Mouse (Mus musculus) myocyte (in vitro differentiated cells): ENCODE results near the gene Ube4b. TPM values are rescaled to one million over a fixed set of nuclear protein-coding genes. Genes with fewer than 3 reads are reported as not detected.

Experiments used
- H3K27me3 ChIP-seq: one replicate; pipeline ENCODE4 v1.6.1; 2011; ENCODE audit not compliant: control insufficient read depth, insufficient read depth, insufficient read length
- H3K36me3 ChIP-seq: one replicate; pipeline ENCODE4 v1.6.1; 2011; ENCODE audit not compliant: control insufficient read depth, insufficient read depth
- H3K4me2 ChIP-seq: one replicate; pipeline ENCODE4 v1.6.1; 2011; ENCODE audit warnings: low read depth, control low read depth
- H3K4me3 ChIP-seq: one replicate; pipeline ENCODE4 v1.5.1; 2011; ENCODE audit warnings: mild to moderate bottlenecking, control low read depth, moderate library complexity
- H3K79me2 ChIP-seq: one replicate; pipeline ENCODE4 v1.6.1; 2011; ENCODE audit not compliant: control insufficient read depth, insufficient read depth
- H3ac ChIP-seq: one replicate; pipeline ENCODE4 v1.6.1; 2011; ENCODE audit not compliant: control insufficient read depth, insufficient read length
- CEBPB ChIP-seq: IDR thresholded peaks from 2 replicates; pipeline ENCODE4 v1.6.1; 2011; ENCODE audit warnings: mild to moderate bottlenecking, moderate library complexity; ENCODE audit not compliant: poor library complexity, insufficient read depth, severe bottlenecking
- E2F4 ChIP-seq: IDR thresholded peaks from one replicate; pipeline ENCODE4 v1.6.1; 2011; ENCODE audit warnings: mild to moderate bottlenecking, control low read depth, moderate library complexity; ENCODE audit not compliant: insufficient read depth
- MAX ChIP-seq: IDR thresholded peaks from one replicate; pipeline ENCODE4 v1.6.1; 2011; ENCODE audit warnings: low read depth, mild to moderate bottlenecking, control low read depth
- MYOD1 ChIP-seq, 3 experiments: IDR thresholded peaks; one replicate each; pipeline ENCODE4 v1.6.1; 2011; ENCODE audit warnings: control low read depth in 2 of 3, low read depth in 2 of 3, mild to moderate bottlenecking in 2 of 3, moderate library complexity in 1 of 3; ENCODE audit not compliant: insufficient read length in 2 of 3, control insufficient read depth in 1 of 3
- MYOG ChIP-seq, 3 experiments: IDR thresholded peaks; one replicate each; pipeline ENCODE4 v1.6.1; 2011; ENCODE audit warnings: control low read depth in 2 of 3, low read depth in 2 of 3, mild to moderate bottlenecking in 2 of 3; ENCODE audit not compliant: insufficient read length in 2 of 3, control insufficient read depth in 1 of 3, insufficient read depth in 1 of 3
- POLR2A ChIP-seq: IDR thresholded peaks from one replicate; pipeline ENCODE4 v1.6.1; 2011; ENCODE audit warnings: low read depth, mild to moderate bottlenecking, control low read depth, moderate library complexity; ENCODE audit not compliant: insufficient read length
- POLR2AphosphoS2 ChIP-seq: IDR thresholded peaks from one replicate; pipeline ENCODE4 v1.6.1; 2011; ENCODE audit warnings: low read depth, control low read depth; ENCODE audit not compliant: insufficient read length
- REST ChIP-seq: IDR thresholded peaks from one replicate; pipeline ENCODE4 v1.6.1; 2011; ENCODE audit warnings: mild to moderate bottlenecking, control low read depth, moderate library complexity; ENCODE audit not compliant: insufficient read depth, insufficient read length
- SRF ChIP-seq: IDR thresholded peaks from one replicate; pipeline ENCODE4 v1.6.1; 2011; ENCODE audit warnings: low read depth; ENCODE audit not compliant: control insufficient read depth, insufficient read length
- TCF12 ChIP-seq: IDR thresholded peaks from one replicate; pipeline ENCODE4 v1.6.1; 2011; ENCODE audit warnings: mild to moderate bottlenecking, control low read depth; ENCODE audit not compliant: poor library complexity, insufficient read depth, severe bottlenecking
- TCF3 ChIP-seq: IDR thresholded peaks from one replicate; pipeline ENCODE4 v1.6.1; 2011; ENCODE audit warnings: low read depth, control low read depth; ENCODE audit not compliant: insufficient read length
- USF1 ChIP-seq: IDR thresholded peaks from one replicate; pipeline ENCODE4 v1.6.1; 2011; ENCODE audit warnings: low read depth, mild to moderate bottlenecking, control low read depth, moderate library complexity
- polyA plus RNA-seq: library from polyadenylated mRNA; unstranded; fragments of >200 nt; fragmentation: generic; extraction: Trizol; gene quantifications from one replicate; pipeline ENCODE4 v1.2.1, GENCODE M21; 2012; ENCODE audit warnings: missing spikeins

The Ube4b gene
- polyA plus RNA-seq, 1 experiment, result 57.4 TPM

DNA sequence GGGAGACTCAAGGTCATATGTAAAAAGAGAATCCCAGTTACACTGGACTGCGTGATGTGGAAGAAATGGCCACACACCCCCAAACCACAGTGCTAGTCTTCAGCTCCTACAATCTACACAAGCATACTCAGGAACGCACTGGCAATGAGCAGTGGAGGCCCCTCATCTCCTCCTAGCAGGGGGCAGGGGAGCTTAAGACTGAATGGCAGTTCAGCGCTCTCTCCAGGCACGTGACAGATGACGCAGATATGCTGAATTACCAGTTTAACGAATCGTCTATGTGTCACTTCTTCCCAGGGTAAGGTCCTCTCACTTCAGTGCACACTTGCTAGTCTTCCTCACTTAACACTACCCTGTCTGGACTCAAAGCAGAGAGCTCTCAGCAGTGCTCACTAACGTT, 47.7 kb downstream of the Ube4b start:
- peaks cover 7% of the 10 kb centered on the region for H3K79me2 ChIP-seq
- TF ChIP-seq REST, result no peak
- TF ChIP-seq CEBPB, result no peak
- no peak for TF ChIP-seq MYOD1 (IDR thresholded peaks at IDR 0.05; ENCODE audit: control insufficient read depth in 1 of 3, insufficient read length in 2 of 3, low read depth in 2 of 3)
- TF ChIP-seq POLR2A, result no peak
- no peak for TF ChIP-seq SRF
- no peak for TF ChIP-seq POLR2AphosphoS2
- no peak for TF ChIP-seq MAX
- TF ChIP-seq TCF3, result no peak
- no peak overlapping the region for H3K4me3 ChIP-seq
- H3K27me3 ChIP-seq, result no peaks in the 10 kb centered on the region
- peaks cover 25% of the 10 kb centered on the region for H3K36me3 ChIP-seq
- no peak overlapping the region for H3ac ChIP-seq
- H3K4me2 ChIP-seq, result no peak overlapping the region

- Histone ChIP-seq H3K27me3 (no peaks in the 10 kb centered on the region), H3K79me2 (peaks cover 7% of the 10 kb centered on the region), H3K4me3 (no peak overlapping the region), H3K36me3 (peaks cover 28% of the 10 kb centered on the region), H3K4me2 (no peak overlapping the region), H3ac (no peak overlapping the region)
- no peak for TF ChIP-seq REST
- no peak for TF ChIP-seq MYOD1 (IDR thresholded peaks at IDR 0.05; ENCODE audit: control insufficient read depth in 1 of 3, insufficient read length in 2 of 3, low read depth in 2 of 3)
- TF ChIP-seq POLR2AphosphoS2, result no peak
Observed at GRCm38 (mm10) chr4:149376034-149376433, 50.5 kb downstream of the Ube4b start.

DNA sequence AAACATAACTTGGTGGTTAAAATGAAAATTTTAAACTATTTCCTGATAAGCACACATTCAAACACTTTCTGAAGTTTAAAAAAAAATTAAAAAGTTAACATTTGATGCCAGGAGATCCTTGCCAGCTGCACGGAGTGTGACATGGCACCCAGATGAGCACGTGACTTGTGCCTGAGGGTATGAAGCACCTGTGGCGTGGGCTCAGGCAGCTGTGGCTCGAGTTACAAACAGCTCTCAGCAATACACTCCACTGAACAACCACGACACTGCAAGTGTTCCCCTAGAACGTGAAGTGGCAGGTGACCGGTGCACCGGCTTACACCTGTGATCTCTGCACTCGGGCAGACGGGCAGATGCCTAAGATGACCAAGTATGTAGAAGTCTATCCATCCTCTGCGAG, 51.9 kb downstream of the Ube4b start:
- Histone ChIP-seq H3ac (no peak overlapping the region), H3K4me3 (no peak overlapping the region), H3K27me3 (no peaks in the 10 kb centered on the region), H3K36me3 (peaks cover 36% of the 10 kb centered on the region), H3K79me2 (peaks cover 7% of the 10 kb centered on the region), H3K4me2 (peak overlapping the region; percentile 42)
- TF ChIP-seq TCF12 (peak; percentile 55), USF1 (no peak), TCF3 (peak; percentile 83), MYOG (IDR thresholded peaks at IDR 0.05; ENCODE audit: control insufficient read depth in 1 of 3, insufficient read depth in 1 of 3, insufficient read length in 2 of 3, low read depth in 2 of 3) (peak; percentile 45 to 98 (median 96)), SRF (no peak), POLR2A (no peak), MYOD1 (IDR thresholded peaks at IDR 0.05; ENCODE audit: control insufficient read depth in 1 of 3, insufficient read length in 2 of 3, low read depth in 2 of 3) (peak in 2 of 3 experiments; percentile 96 to 97)

DNA sequence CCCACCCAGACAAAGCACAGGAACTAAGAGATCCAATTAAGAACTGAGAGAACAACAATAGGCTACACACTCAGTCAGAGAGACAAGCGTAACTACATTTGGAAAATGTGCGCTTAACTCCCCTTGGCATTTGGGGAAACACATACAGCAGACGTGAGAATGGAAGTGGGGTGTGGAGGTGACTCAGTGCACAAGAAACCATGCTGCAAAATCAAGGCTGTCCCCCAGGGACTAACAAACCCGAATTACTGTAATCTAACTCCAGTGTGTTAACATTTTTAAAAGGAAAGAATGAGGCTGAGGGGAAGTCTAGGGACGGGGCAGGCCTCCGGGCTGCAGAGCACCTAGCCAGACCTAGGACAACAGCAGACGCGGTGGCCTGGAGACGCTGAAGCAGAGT, 52.6 kb downstream of the Ube4b start:
- Histone ChIP-seq H3K4me3 (no peak overlapping the region), H3K27me3 (no peaks in the 10 kb centered on the region), H3ac (no peak overlapping the region), H3K36me3 (peaks cover 37% of the 10 kb centered on the region), H3K79me2 (peaks cover under 1% of the 10 kb centered on the region), H3K4me2 (peak overlapping the region; percentile 42)
- TF ChIP-seq TCF3 (no peak), MAX (no peak), SRF (no peak), MYOG (IDR thresholded peaks at IDR 0.05; ENCODE audit: control insufficient read depth in 1 of 3, insufficient read depth in 1 of 3, insufficient read length in 2 of 3, low read depth in 2 of 3) (no peak), POLR2AphosphoS2 (no peak), E2F4 (no peak), TCF12 (no peak), USF1 (no peak), POLR2A (no peak), REST (no peak)

DNA sequence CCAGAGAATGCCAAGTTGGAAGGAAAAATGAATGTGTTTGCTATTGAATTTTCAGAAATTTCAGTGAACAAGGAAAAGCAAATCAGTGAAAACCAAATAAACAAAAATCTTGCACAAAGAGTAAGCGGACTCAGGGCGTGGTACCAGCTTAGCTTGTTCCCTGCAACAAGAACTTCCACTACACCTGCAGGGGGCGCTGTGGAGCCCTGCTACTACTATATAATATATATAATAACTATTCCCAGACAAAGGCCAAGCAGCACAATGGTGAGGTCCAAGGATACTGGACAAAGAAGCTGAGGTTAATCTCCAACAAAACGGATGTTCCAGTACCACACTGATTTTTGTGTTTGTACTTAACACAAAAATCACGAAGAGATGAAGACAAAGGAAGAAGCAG, 53.1 kb downstream of the Ube4b start:
- peaks cover 41% of the 10 kb centered on the region for H3K36me3 ChIP-seq

More for the DNA sequence above, 53.1 kb downstream of the Ube4b start:
- no peaks in the 10 kb centered on the region for H3K27me3 ChIP-seq
- no peak overlapping the region for H3ac ChIP-seq
- no peaks in the 10 kb centered on the region for H3K79me2 ChIP-seq
- TF ChIP-seq CEBPB, result no peak
- no peak overlapping the region for H3K4me3 ChIP-seq
- H3K4me2 ChIP-seq, result peak overlapping the region; percentile 42
